Mouse (Mus musculus): ENCODE measurements around the gene Gga1. TPM values are rescaled to one million over a fixed set of nuclear protein-coding genes. Genes with fewer than 3 reads are reported as not detected.

Gene Gga1
- polyA plus RNA-seq, 1 experiment from 2014 or later = 25.7 TPM

GRCm38 (mm10) chr15:78912040-78912439 lies 35.0 kb downstream of the Gga1 start:
- Histone ChIP-seq H3K4me3 (ENCODE audit: low read depth, low read length) (no peak overlapping the region), H3K27ac (ENCODE audit: low read depth, low read length) (no peak overlapping the region), H3K27me3 (ENCODE audit: control insufficient read depth, insufficient read depth, low read length) (no peaks in the 10 kb centered on the region), H3K4me2 (no peak overlapping the region), H3K36me3 (ENCODE audit: control insufficient read depth, insufficient read depth, low read length) (no peaks in the 10 kb centered on the region), H3K9ac (ENCODE audit: low read length) (no peak overlapping the region), H3K4me1 (ENCODE audit: control insufficient read depth, insufficient read depth, low read length) (peaks cover 23% of the 10 kb centered on the region), H3K9me3 (ENCODE audit: control insufficient read depth, low read length) (no peaks in the 10 kb centered on the region)
- DNase-seq (ENCODE audit: low spot score, missing footprints) = no peak
- 33% methylated on average over 9 of the region's 9 CpGs for WGBS
- ATAC-seq (ENCODE audit: low FRiP score) = no peak

GRCm38 (mm10) chr15:78913632-78914090 lies 36.7 kb downstream of the Gga1 start, which contains the start of gene Pdxp:
Gene Pdxp (plus strand): TSS chr15:78913919.
- peaks cover 23% of the 10 kb centered on the region for H3K4me1 ChIP-seq (ENCODE audit: control insufficient read depth, insufficient read depth, low read length)
- H3K27me3 ChIP-seq (ENCODE audit: control insufficient read depth, insufficient read depth, low read length) = no peaks in the 10 kb centered on the region
- under 1% methylated on average over 51 of the region's 51 CpGs for WGBS
- peaks cover 4% of the 10 kb centered on the region; the same call in 1 of the 2 replicates for H3K36me3 ChIP-seq (ENCODE audit: control insufficient read depth, insufficient read depth, low read length)
- H3K9ac ChIP-seq (ENCODE audit: low read length) = peak within 1 kb of the TSS; percentile 70
- no peaks in the 10 kb centered on the region for H3K9me3 ChIP-seq (ENCODE audit: control insufficient read depth, low read length)
- DNase-seq (ENCODE audit: low spot score, missing footprints) (peak; percentile 99), ATAC-seq (ENCODE audit: low FRiP score) (peak; percentile 94)
- peak within 1 kb of the TSS; percentile 84 for H3K27ac ChIP-seq (ENCODE audit: low read depth, low read length)
- H3K4me3 ChIP-seq (ENCODE audit: low read depth, low read length) = peak within 1 kb of the TSS; percentile 60
- H3K4me2 ChIP-seq = peak within 1 kb of the TSS; percentile 90

DNA sequence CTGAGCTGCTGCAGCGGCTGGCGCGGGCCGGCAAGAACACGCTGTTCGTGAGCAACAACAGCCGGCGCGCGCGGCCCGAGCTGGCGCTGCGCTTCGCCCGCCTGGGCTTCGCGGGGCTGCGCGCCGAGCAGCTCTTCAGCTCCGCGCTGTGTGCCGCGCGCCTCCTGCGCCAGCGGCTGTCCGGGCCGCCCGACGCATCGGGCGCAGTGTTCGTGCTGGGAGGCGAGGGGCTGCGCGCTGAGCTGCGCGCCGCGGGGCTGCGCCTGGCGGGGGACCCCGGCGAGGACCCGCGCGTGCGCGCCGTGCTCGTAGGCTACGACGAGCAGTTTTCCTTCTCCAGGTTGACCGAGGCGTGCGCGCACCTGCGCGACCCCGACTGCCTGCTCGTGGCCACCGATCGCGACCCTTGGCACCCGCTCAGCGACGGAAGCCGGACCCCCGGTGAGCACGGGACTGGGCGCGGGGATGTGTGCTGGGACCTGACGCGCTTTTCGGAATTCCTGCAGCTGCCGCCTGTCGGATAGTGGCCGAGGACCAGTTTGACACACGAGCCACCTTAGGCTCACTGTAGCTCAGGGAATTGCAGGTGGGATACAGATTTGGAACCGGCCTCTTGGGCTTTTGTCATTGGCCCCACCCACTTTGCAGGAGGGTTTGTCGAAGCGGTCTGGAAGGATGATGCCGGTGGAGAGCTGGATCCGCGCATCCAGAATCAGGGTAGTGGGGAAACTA lies 37.3 kb downstream of the Gga1 start:
- under 1% methylated on average over 87 of the region's 87 CpGs for WGBS
- H3K27me3 ChIP-seq (ENCODE audit: control insufficient read depth, insufficient read depth, low read length) = no peaks in the 10 kb centered on the region
- peaks cover 23% of the 10 kb centered on the region for H3K4me1 ChIP-seq (ENCODE audit: control insufficient read depth, insufficient read depth, low read length)
- peaks cover 4% of the 10 kb centered on the region; the same call in 1 of the 2 replicates for H3K36me3 ChIP-seq (ENCODE audit: control insufficient read depth, insufficient read depth, low read length)
- peak overlapping the region; percentile 84 for H3K27ac ChIP-seq (ENCODE audit: low read depth, low read length)
- H3K9ac ChIP-seq (ENCODE audit: low read length) = peak overlapping the region; percentile 70
- no peaks in the 10 kb centered on the region for H3K9me3 ChIP-seq (ENCODE audit: control insufficient read depth, low read length)
- H3K4me2 ChIP-seq = peak overlapping the region; percentile 90
- peak; percentile 70 for ATAC-seq (ENCODE audit: low FRiP score)
- no peak for DNase-seq (ENCODE audit: low spot score, missing footprints)
- peak overlapping the region; percentile 60 for H3K4me3 ChIP-seq (ENCODE audit: low read depth, low read length)

DNA sequence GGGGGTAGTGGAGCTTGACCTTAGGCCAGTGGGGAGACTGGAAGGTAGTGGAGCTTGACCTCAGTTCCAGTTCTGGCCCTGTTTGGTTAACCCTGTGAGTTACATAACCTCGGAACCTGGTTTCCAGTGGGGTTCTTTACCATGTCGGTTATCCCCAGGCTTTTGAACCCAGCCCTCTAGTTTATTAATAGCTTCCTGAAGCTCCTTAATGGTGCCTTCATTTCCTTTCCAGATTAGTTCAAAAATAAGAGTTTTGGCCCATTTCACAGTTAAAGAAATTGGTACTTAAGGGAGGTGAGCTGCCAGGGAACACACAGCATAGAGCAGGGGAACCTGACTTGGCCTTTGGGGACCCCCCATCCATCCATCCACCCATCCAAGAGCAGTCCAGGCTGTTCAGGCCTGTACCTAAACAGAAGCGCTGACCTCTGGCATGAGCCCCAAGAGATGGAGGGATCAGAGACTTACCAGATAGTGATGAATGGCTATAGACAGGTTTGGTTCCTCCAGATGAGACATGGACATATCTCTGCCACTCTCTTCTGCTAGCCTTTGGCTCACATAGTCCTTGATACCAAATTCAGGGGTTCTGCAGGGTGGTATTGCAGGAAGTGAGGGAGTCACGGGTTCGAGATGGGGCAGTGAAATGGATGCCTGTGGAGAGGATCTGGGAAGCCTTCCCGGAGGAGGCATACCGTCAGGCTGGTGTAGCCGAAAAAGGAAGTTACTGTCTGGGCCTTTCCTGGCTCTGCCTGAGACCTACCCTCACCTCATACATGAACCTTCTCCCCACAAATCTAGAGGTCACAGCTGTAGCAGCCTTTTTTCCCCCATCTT lies 38.1 kb downstream of the Gga1 start:
- ATAC-seq (ENCODE audit: low FRiP score) (no peak), DNase-seq (ENCODE audit: low spot score, missing footprints) (peak; percentile 92)
- peak overlapping the region; percentile 70 for H3K9ac ChIP-seq (ENCODE audit: low read length)
- peaks cover 23% of the 10 kb centered on the region for H3K4me1 ChIP-seq (ENCODE audit: control insufficient read depth, insufficient read depth, low read length)
- H3K27ac ChIP-seq (ENCODE audit: low read depth, low read length) = no peak overlapping the region
- H3K9me3 ChIP-seq (ENCODE audit: control insufficient read depth, low read length) = no peaks in the 10 kb centered on the region
- peaks cover 4% of the 10 kb centered on the region; the same call in 1 of the 2 replicates for H3K36me3 ChIP-seq (ENCODE audit: control insufficient read depth, insufficient read depth, low read length)
- H3K4me2 ChIP-seq = peak overlapping the region; percentile 90
- no peaks in the 10 kb centered on the region for H3K27me3 ChIP-seq (ENCODE audit: control insufficient read depth, insufficient read depth, low read length)
- 51% methylated on average over 8 of the region's 8 CpGs for WGBS
- H3K4me3 ChIP-seq (ENCODE audit: low read depth, low read length) = peak overlapping the region; percentile 60

DNA sequence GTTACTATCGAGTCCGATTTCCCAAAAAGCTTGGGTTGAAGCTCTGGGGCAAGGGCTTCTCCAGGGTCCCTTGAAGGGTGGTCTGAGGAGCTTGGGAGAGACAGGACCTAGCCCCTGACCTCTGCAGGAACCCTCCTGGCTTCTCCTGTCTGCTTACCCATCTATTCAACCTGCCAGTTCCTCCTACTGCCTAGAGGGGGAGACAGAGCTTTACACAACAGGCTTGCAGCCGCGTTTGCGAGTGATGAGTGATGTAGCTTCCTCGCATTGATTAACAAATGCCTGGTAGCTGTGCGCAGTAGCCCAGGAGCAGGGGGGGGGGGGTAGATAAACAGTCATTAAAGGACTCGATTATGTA lies 38.6 kb downstream of the Gga1 start:
- ATAC-seq (ENCODE audit: low FRiP score) = peak; percentile 23
- H3K4me2 ChIP-seq = peak overlapping the region; percentile 90
- DNase-seq (ENCODE audit: low spot score, missing footprints) = peak; percentile 95
- 10% methylated on average over 8 of the region's 8 CpGs for WGBS
- H3K36me3 ChIP-seq (ENCODE audit: control insufficient read depth, insufficient read depth, low read length) = peaks cover 4% of the 10 kb centered on the region; the same call in 1 of the 2 replicates
- peak overlapping the region; percentile 60 for H3K4me3 ChIP-seq (ENCODE audit: low read depth, low read length)
- no peak overlapping the region for H3K27ac ChIP-seq (ENCODE audit: low read depth, low read length)
- peak overlapping the region; percentile 55 for H3K9ac ChIP-seq (ENCODE audit: low read length)
- no peaks in the 10 kb centered on the region for H3K27me3 ChIP-seq (ENCODE audit: control insufficient read depth, insufficient read depth, low read length)
- no peaks in the 10 kb centered on the region for H3K9me3 ChIP-seq (ENCODE audit: control insufficient read depth, low read length)
- peaks cover 23% of the 10 kb centered on the region for H3K4me1 ChIP-seq (ENCODE audit: control insufficient read depth, insufficient read depth, low read length)

- Histone ChIP-seq H3K4me2 (peak overlapping the region; percentile 90), H3K27me3 (ENCODE audit: control insufficient read depth, insufficient read depth, low read length) (no peaks in the 10 kb centered on the region), H3K9ac (ENCODE audit: low read length) (peak overlapping the region; percentile 55), H3K4me3 (ENCODE audit: low read depth, low read length) (peak overlapping the region; percentile 21), H3K9me3 (ENCODE audit: control insufficient read depth, low read length) (no peaks in the 10 kb centered on the region), H3K36me3 (ENCODE audit: control insufficient read depth, insufficient read depth, low read length) (peaks cover 4% of the 10 kb centered on the region; the same call in 1 of the 2 replicates), H3K4me1 (ENCODE audit: control insufficient read depth, insufficient read depth, low read length) (peaks cover 23% of the 10 kb centered on the region), H3K27ac (ENCODE audit: low read depth, low read length) (0 out of 2 replicates have a peak overlapping the region, but pooled peaks have one; percentile 27)
- no peak for DNase-seq (ENCODE audit: low spot score, missing footprints)
- WGBS = 58% methylated on average over 12 of the region's 12 CpGs
- no peak; the same call in 1 of the 2 replicates for ATAC-seq (ENCODE audit: low FRiP score)
Measured at GRCm38 (mm10) chr15:78916052-78916826, 39.2 kb downstream of the Gga1 start.

GRCm38 (mm10) chr15:78918126-78918525 lies 41.1 kb downstream of the Gga1 start:
- no peaks in the 10 kb centered on the region for H3K27me3 ChIP-seq (ENCODE audit: control insufficient read depth, insufficient read depth, low read length)
- 96% methylated on average over 23 of the region's 23 CpGs for WGBS
- H3K4me1 ChIP-seq (ENCODE audit: control insufficient read depth, insufficient read depth, low read length) = peaks cover 23% of the 10 kb centered on the region
- H3K4me3 ChIP-seq (ENCODE audit: low read depth, low read length) = no peak overlapping the region
- peaks cover 4% of the 10 kb centered on the region; the same call in 1 of the 2 replicates for H3K36me3 ChIP-seq (ENCODE audit: control insufficient read depth, insufficient read depth, low read length)
- no peak for DNase-seq (ENCODE audit: low spot score, missing footprints)
- no peak overlapping the region for H3K9ac ChIP-seq (ENCODE audit: low read length)
- ATAC-seq (ENCODE audit: low FRiP score) = no peak
- no peak overlapping the region for H3K27ac ChIP-seq (ENCODE audit: low read depth, low read length)
- H3K9me3 ChIP-seq (ENCODE audit: control insufficient read depth, low read length) = no peaks in the 10 kb centered on the region
- H3K4me2 ChIP-seq = no peak overlapping the region

DNA sequence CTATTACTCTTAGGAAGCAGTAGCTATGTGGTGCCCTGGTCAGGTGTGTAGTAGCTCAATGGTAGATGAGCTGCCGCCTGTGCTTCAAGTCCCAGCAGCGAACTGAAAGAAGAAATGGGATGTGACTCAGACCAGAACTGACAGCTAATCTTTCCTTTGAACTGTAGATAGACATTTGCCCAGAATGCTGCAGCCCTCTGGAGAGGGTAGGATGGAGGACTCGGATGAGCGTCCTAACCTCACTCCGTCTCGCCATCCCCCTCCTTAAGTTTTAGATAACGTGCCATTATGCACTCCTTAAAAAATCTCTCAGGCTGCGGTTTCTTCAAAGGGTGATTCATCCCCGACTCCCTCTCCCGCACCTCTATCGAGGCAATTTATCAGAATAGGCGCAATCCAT lies 42.9 kb downstream of the Gga1 start:
- no peaks in the 10 kb centered on the region for H3K27me3 ChIP-seq (ENCODE audit: control insufficient read depth, insufficient read depth, low read length)
- H3K4me3 ChIP-seq (ENCODE audit: low read depth, low read length) = no peak overlapping the region
- WGBS = 88% methylated on average over 12 of the region's 12 CpGs
- DNase-seq (ENCODE audit: low spot score, missing footprints) (no peak), ATAC-seq (ENCODE audit: low FRiP score) (no peak)
- peaks cover 18% of the 10 kb centered on the region for H3K4me1 ChIP-seq (ENCODE audit: control insufficient read depth, insufficient read depth, low read length)
- no peak overlapping the region for H3K27ac ChIP-seq (ENCODE audit: low read depth, low read length)
- H3K9ac ChIP-seq (ENCODE audit: low read length) = no peak overlapping the region
- H3K4me2 ChIP-seq = no peak overlapping the region
- H3K9me3 ChIP-seq (ENCODE audit: control insufficient read depth, low read length) = no peaks in the 10 kb centered on the region
- H3K36me3 ChIP-seq (ENCODE audit: control insufficient read depth, insufficient read depth, low read length) = peaks cover 4% of the 10 kb centered on the region; the same call in 1 of the 2 replicates

All from midbrain, embryonic 11.5 days (tissue).